11 mouse cellular contexts compared by ENCODE assay signal in the genomic region with DNA sequence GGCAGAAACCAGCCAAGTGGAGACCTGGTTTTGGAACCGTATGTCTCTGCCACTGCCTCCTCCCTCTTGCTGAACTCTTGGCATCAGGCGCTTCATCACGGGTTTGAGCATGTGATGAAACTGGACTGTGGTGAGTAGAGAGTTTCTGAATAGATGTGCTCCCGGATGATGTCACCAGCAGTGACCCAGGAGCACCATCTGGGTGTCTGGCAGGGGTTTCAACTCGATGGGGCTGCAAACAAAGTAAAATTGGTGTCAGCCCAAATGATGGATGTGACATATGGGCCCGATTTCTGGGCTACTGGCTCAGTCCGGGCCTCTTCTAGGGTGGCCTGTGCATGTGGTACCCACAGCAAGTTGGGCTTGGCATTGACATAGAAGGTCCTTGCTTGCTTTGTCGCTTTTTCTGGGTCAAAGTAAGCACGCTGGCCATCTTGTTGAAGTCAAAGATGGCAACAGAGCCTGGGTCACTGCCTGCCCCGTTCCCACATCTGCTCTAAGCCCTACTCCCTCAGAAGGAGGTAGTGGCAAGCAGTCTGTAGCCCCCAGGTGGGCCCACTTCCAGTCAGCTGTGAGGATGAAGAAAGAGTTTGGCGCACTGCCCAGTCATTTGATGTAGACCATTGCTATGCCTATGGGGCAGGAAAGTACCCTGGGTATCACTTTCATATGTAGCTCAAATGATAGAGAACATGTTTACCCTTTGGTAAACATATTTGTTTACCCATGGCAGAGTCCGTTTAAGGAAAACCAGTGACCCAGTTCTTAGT.
A peak's percentile ranks its signal among the peaks of the same experiment; 100 is the strongest.
DNase-seq lines count a peak whose midpoint lies in the region; ATAC-seq and TF ChIP-seq lines count a peak whose summit lies in the region.
"Had no signal": no experiment of that assay in that cellular context is flagged by ENCODE, and none has a peak within 500 bp of the region (broad histone marks: within the 10 kb centered on the region; RNA-seq: fewer than 3 reads in every experiment).

No protein-coding gene starts in this region.

- peak; percentile 97 for DNase-seq in heart, adult 11 months
- DNase-seq in testis, postnatal 10 days (ENCODE audit: low spot score), result peak; percentile 54
- DNase-seq in testis, postnatal 14 days (ENCODE audit: low spot score), result no peak
- no peak for DNase-seq in ovary, adult 18-20 months (ENCODE audit: low spot score)
- DNase-seq: liver; thymus, postnatal 25 days had no signal

- H3K4me3 ChIP-seq in heart, embryonic 11.5 days (ENCODE audit: low read depth, low read length), result no peak overlapping the region
- no peak overlapping the region for H3K4me3 ChIP-seq in forebrain, embryonic 16.5 days (replicated peaks; ENCODE audit: low read length)
- H3K4me3 ChIP-seq in small intestine, adult 2 months (ENCODE audit: low read depth, low read length), result no peak overlapping the region
- H3K4me3 ChIP-seq in intestine, embryonic 16.5 days (ENCODE audit: low read length), result no peak overlapping the region
- H3K4me3 ChIP-seq: erythroblast, embryonic 14.5 days had no signal

- H3K36me3 ChIP-seq in heart, embryonic 11.5 days (ENCODE audit: control insufficient read depth, insufficient read depth, low read length), result no peaks in the 10 kb centered on the region
- H3K36me3 ChIP-seq in forebrain, embryonic 16.5 days (ENCODE audit: control insufficient read depth, insufficient read depth), result no peaks in the 10 kb centered on the region
- no peaks in the 10 kb centered on the region for H3K36me3 ChIP-seq in small intestine, adult 2 months (ENCODE audit: control insufficient read depth, insufficient read depth, low read length)
- H3K36me3 ChIP-seq in intestine, embryonic 16.5 days (ENCODE audit: control insufficient read depth, insufficient read depth, low read length), result no peaks in the 10 kb centered on the region

- TF ChIP-seq CTCF in small intestine, adult 2 months (IDR thresholded peaks at IDR 0.05; ENCODE audit: extremely low read depth, insufficient read length, insufficient replicate concordance, low read depth, low read length), result no peak

- no peak overlapping the region for H3K27ac ChIP-seq in heart, embryonic 11.5 days (ENCODE audit: low read depth, low read length)
- no peak overlapping the region; the same call in 1 of the 2 replicates for H3K27ac ChIP-seq in forebrain, embryonic 16.5 days (ENCODE audit: low read length)
- 0 out of 2 replicates have a peak overlapping the region, but pooled peaks have one; percentile 3 for H3K27ac ChIP-seq in small intestine, adult 2 months (ENCODE audit: insufficient read depth, low read depth, low read length)
- no peak overlapping the region for H3K27ac ChIP-seq in intestine, embryonic 16.5 days (ENCODE audit: low read length)

- no peaks in the 10 kb centered on the region for H3K9me3 ChIP-seq in heart, embryonic 11.5 days (replicated peaks; ENCODE audit: control insufficient read depth, low read length)
- H3K9me3 ChIP-seq in forebrain, embryonic 16.5 days (ENCODE audit: control insufficient read depth, low read length), result no peaks in the 10 kb centered on the region
- H3K9me3 ChIP-seq in intestine, embryonic 16.5 days (ENCODE audit: control insufficient read depth, low read length), result no peaks in the 10 kb centered on the region

- TF ChIP-seq POLR2A in small intestine, adult 2 months (IDR thresholded peaks at IDR 0.05; ENCODE audit: low read depth, low read length), result no peak

- WGBS in heart, embryonic 11.5 days (ENCODE audit: insufficient replicate concordance), result 81% methylated on average over 12 of the region's 12 CpGs
- 60% methylated on average over 12 of the region's 12 CpGs for WGBS in forebrain, embryonic 16.5 days
- WGBS in small intestine, adult 2 months, result 78% methylated on average over 12 of the region's 12 CpGs
- 73% methylated on average over 12 of the region's 12 CpGs for WGBS in intestine, embryonic 16.5 days

- no peak for ATAC-seq in heart, embryonic 11.5 days (replicated peaks; ENCODE audit: insufficient number of reproducible peaks, low FRiP score, low TSS enrichment)
- ATAC-seq in forebrain, embryonic 16.5 days, result peak; percentile 49
- ATAC-seq in intestine, embryonic 16.5 days, result no peak

- no peak overlapping the region for H3K4me2 ChIP-seq in heart, embryonic 11.5 days
- no peak overlapping the region for H3K4me2 ChIP-seq in forebrain, embryonic 16.5 days (ENCODE audit: low read length)
- H3K4me2 ChIP-seq in intestine, embryonic 16.5 days (ENCODE audit: low read depth, low read length), result no peak overlapping the region

- H3K9ac ChIP-seq in heart, embryonic 11.5 days (ENCODE audit: low read depth, low read length), result no peak overlapping the region
- H3K9ac ChIP-seq in forebrain, embryonic 16.5 days (replicated peaks; ENCODE audit: low read depth, low read length), result no peak overlapping the region
- no peak overlapping the region for H3K9ac ChIP-seq in intestine, embryonic 16.5 days (ENCODE audit: low read depth, low read length)

- H3K4me1 ChIP-seq in heart, embryonic 11.5 days (ENCODE audit: control insufficient read depth, insufficient read depth, low read length), result no peaks in the 10 kb centered on the region
- peaks cover 18% of the 10 kb centered on the region for H3K4me1 ChIP-seq in forebrain, embryonic 16.5 days (replicated peaks; ENCODE audit: control insufficient read depth, insufficient read depth, low read length)
- no peaks in the 10 kb centered on the region for H3K4me1 ChIP-seq in small intestine, adult 2 months (ENCODE audit: control insufficient read depth, insufficient read depth, insufficient read length, low read length)
- peaks cover 8% of the 10 kb centered on the region; the same call in 1 of the 2 replicates for H3K4me1 ChIP-seq in intestine, embryonic 16.5 days (ENCODE audit: control insufficient read depth, insufficient read depth, low read length)

- H3K27me3 ChIP-seq in heart, embryonic 11.5 days (ENCODE audit: control insufficient read depth, insufficient read depth, low read length), result no peaks in the 10 kb centered on the region
- H3K27me3 ChIP-seq in forebrain, embryonic 16.5 days (replicated peaks; ENCODE audit: control insufficient read depth, insufficient read depth, low read length), result no peaks in the 10 kb centered on the region
- H3K27me3 ChIP-seq in small intestine, adult 2 months (ENCODE audit: control insufficient read depth, insufficient read depth, low read length), result no peaks in the 10 kb centered on the region
- H3K27me3 ChIP-seq in intestine, embryonic 16.5 days (replicated peaks; ENCODE audit: control insufficient read depth, insufficient read depth, low read length), result no peaks in the 10 kb centered on the region

Comparison
In these comparisons a context has a peak if more than half of its experiments do, and no peak if none do; other contexts are left out.
1. DNase-seq: peak in heart, adult 11 months (single experiment) and testis, postnatal 10 days (single experiment); none in testis, postnatal 14 days (single experiment) and ovary, adult 18-20 months (single experiment).